Mouse (Mus musculus) bone marrow, adult 2 months (tissue): ENCODE data around the gene Exoc6.

Experiments used
- CTCF ChIP-seq: fragments of 200-500 bp; IDR thresholded peaks from 2 replicates; pipeline ENCODE4 v1.5.1; 2011; ENCODE audit warnings: low read length, control low read depth; ENCODE audit not compliant: control insufficient read depth, insufficient read depth
- POLR2A ChIP-seq: fragments of 200-500 bp; IDR thresholded peaks from 2 replicates; pipeline ENCODE4 v1.6.1; 2011; ENCODE audit warnings: low read depth, mild to moderate bottlenecking, control low read depth, low read length, borderline replicate concordance; ENCODE audit not compliant: control insufficient read depth

DNA sequence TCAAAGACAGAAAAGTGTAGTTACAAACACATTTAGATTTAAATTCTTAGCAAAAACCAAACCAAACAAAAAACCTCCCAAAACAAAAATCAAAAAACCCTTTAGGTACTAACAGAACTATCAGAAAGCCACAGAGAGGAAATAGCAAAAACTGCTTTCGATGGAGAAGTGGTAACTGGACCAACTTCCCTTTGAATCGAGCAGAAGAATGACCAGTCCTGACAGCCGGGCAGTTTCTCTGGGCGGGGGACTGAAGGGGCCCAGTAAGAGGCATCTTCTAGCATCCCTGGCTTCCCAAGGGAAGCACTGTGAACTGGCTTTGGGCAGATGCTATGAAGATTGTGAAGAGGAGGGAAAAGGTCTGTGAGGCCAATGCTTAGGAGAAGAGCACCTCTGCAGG is 3.4 kb upstream of the Exoc6 start:
- TF ChIP-seq POLR2A (no peak), CTCF (no peak)
